Mouse (Mus musculus) lung, embryonic 14.5 days (tissue): ENCODE results near the gene Gm21964. TPM values are rescaled to one million over a fixed set of nuclear protein-coding genes. Genes with fewer than 3 reads are reported as not detected.
A peak's percentile ranks its signal among the peaks of the same experiment; 100 is the strongest.

ENCODE experiments used
- ATAC-seq: fragments of 200-750 bp; cut with Nextera tagmentation; 2 replicates; pipeline ENCODE4 v1.8.0; 2017; ENCODE audit warnings: mild to moderate bottlenecking, moderate TSS enrichment, moderate library complexity; ENCODE audit not compliant: insufficient read depth
- DNase-seq: peaks from one replicate; pipeline ENCODE4 v3.0.0-alpha.2; 2015
- H3K27ac ChIP-seq: fragments of 300-500 bp; sonication (generic); 2 replicates; pipeline ENCODE4 v1.5.1; 2014; ENCODE audit warnings: low read depth, mild to moderate bottlenecking, moderate library complexity
- H3K27me3 ChIP-seq: fragments of 300-500 bp; sonication (generic); 2 replicates; pipeline ENCODE4 v1.6.1; 2014; ENCODE audit warnings: low read length, control low read depth; ENCODE audit not compliant: insufficient read depth
- H3K36me3 ChIP-seq: fragments of 300-500 bp; sonication (generic); 2 replicates; pipeline ENCODE4 v1.6.1; 2014; ENCODE audit warnings: control low read depth; ENCODE audit not compliant: insufficient read depth
- H3K4me1 ChIP-seq: fragments of 300-500 bp; sonication (generic); 2 replicates; pipeline ENCODE4 v1.6.1; 2014; ENCODE audit warnings: antibody characterized with exemption, control low read depth; ENCODE audit not compliant: insufficient read depth
- H3K4me2 ChIP-seq: fragments of 300-500 bp; sonication (generic); 2 replicates; pipeline ENCODE4 v1.6.1; 2014; ENCODE audit warnings: mild to moderate bottlenecking
- H3K4me3 ChIP-seq: fragments of 300-500 bp; sonication (generic); 2 replicates; pipeline ENCODE4 v1.5.1; 2014; ENCODE audit warnings: low read depth, low read length
- H3K9ac ChIP-seq: fragments of 300-500 bp; sonication (generic); 2 replicates; pipeline ENCODE4 v1.6.1; 2014
- H3K9me3 ChIP-seq: fragments of 300-500 bp; sonication (generic); 2 replicates; pipeline ENCODE4 v1.6.1; 2016; ENCODE audit warnings: low read depth, low read length, control low read depth
- CTCF ChIP-seq: IDR thresholded peaks from 2 replicates; pipeline ENCODE4 v1.5.1; 2016; ENCODE audit warnings: antibody characterized with exemption, low read depth
- WGBS: fragments of 180-500 bp; shearing (Covaris S2); extraction: QIAGEN DNeasy Blood & Tissue Kit; methylation state at CpG from one replicate; pipeline ENCODE4 v1.1.7; 2014; 5-methylcytosine and 5-hydroxymethylcytosine counted together
- polyA plus RNA-seq: library from polyadenylated mRNA; unstranded; fragments of >200 nt; fragmentation: Nextera tagmentation; extraction: Ambion mirVana; gene quantifications from 2 replicates; pipeline ENCODE4 v1.2.1, GENCODE M21; 2014

Gene Gm21964
- polyA plus RNA-seq, 1 experiment from 2014 or later = not detected

GRCm38 (mm10) chr8:110071600-110071999 is 29.4 kb upstream of the Gm21964 start:
- Histone ChIP-seq H3K27me3 (no peaks in the 10 kb centered on the region), H3K9ac (no peak overlapping the region), H3K36me3 (no peaks in the 10 kb centered on the region), H3K4me3 (no peak overlapping the region), H3K4me1 (no peaks in the 10 kb centered on the region), H3K9me3 (no peaks in the 10 kb centered on the region), H3K27ac (no peak overlapping the region), H3K4me2 (no peak overlapping the region)
- peak; percentile 88 for DNase-seq
- 12% methylated on average over 9 of the region's 9 CpGs for WGBS
- ATAC-seq = no peak
- TF ChIP-seq CTCF = peak; percentile 95

GRCm38 (mm10) chr8:110074496-110074895 is 26.5 kb upstream of the Gm21964 start:
- Histone ChIP-seq H3K36me3 (no peaks in the 10 kb centered on the region), H3K27me3 (no peaks in the 10 kb centered on the region), H3K9me3 (no peaks in the 10 kb centered on the region), H3K4me1 (no peaks in the 10 kb centered on the region), H3K9ac (no peak overlapping the region), H3K27ac (no peak overlapping the region), H3K4me2 (no peak overlapping the region), H3K4me3 (no peak overlapping the region)
- no peak for ATAC-seq
- 84% methylated on average over 8 of the region's 8 CpGs for WGBS
- TF ChIP-seq CTCF = no peak
- DNase-seq = no peak

- DNase-seq = peak; percentile 69
- ATAC-seq = peak; percentile 91
- no peaks in the 10 kb centered on the region for H3K9me3 ChIP-seq
- peak within 1 kb of the TSS; percentile 59 for H3K4me3 ChIP-seq
- peak within 1 kb of the TSS; percentile 82 for H3K4me2 ChIP-seq
- no peaks in the 10 kb centered on the region for H3K27me3 ChIP-seq
- H3K4me1 ChIP-seq = no peaks in the 10 kb centered on the region
- no peak for TF ChIP-seq CTCF
- no peak within 1 kb of the TSS for H3K27ac ChIP-seq
- 6% methylated on average over 54 of the region's 54 CpGs for WGBS
- peak within 1 kb of the TSS; percentile 62 for H3K9ac ChIP-seq
- H3K36me3 ChIP-seq = no peaks in the 10 kb centered on the region
These were observed 21.5 kb upstream of the Gm21964 start, which contains the start of gene Zfp612 for GRCm38 (mm10) chr8:110079282-110080221. Gene Zfp612, plus strand, starts transcription at chr8:110079746.

DNA sequence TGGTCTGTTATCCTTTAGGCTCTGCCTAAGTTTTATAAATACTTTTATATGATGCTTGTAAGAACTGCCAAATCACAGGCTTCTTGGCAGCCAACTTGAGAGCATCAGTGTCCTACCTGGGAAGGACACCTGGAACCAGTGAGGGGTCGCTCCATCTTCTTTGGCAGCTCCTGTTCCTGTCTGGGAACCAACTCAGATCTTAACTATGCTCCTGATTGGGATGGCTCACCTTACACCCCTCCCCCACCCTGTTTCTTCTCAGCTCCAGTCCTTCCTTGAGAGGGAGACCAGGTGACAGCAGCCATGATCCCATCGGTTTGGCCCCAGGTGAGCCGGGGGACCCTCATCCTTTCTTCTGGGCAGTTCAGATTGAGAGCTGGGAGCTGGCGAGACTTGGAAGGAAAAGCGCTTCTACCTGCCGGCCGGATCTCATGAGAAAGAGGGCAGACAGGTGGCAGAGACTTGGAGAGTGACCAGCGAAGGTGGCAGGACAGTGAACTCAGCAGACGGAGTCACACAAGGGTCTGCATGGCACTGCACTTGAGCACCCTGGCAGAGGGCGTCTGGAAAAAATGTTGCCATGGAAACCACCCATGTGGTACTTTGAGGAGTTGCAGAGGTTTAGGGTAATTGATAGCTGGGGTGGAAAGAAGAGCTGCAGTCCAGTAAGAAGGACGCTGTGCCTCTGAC is 18.4 kb upstream of the Gm21964 start:
- no peak for TF ChIP-seq CTCF
- no peaks in the 10 kb centered on the region for H3K36me3 ChIP-seq
- no peak for ATAC-seq
- WGBS = 76% methylated on average over 11 of the region's 11 CpGs
- H3K4me1 ChIP-seq = no peaks in the 10 kb centered on the region
- no peaks in the 10 kb centered on the region for H3K9me3 ChIP-seq
- no peak for DNase-seq
- no peak overlapping the region for H3K27ac ChIP-seq
- H3K4me2 ChIP-seq = no peak overlapping the region
- no peak overlapping the region for H3K9ac ChIP-seq
- H3K27me3 ChIP-seq = no peaks in the 10 kb centered on the region
- H3K4me3 ChIP-seq = no peak overlapping the region

DNA sequence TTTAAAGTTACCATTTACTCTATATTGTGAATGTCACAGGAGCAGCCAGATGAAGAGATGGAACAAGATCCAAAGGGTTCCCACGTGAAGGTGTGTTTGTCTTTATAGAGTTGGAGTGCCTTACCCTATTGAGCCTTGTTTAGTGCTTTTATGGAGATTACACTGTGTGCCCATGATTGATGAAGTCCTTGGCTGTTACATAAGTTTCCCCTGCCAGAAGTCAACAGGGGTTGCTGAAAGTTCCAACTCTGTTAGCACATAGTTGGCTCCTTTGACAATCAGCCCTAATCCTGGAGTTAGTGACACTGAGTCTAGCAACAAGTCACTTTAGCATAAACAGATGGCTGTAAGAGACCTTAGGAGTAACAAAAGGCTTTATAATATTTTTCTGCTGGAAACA is 9.1 kb upstream of the Gm21964 start:
- WGBS = 26% methylated on average over 1 of the region's 1 CpGs
- Histone ChIP-seq H3K4me1 (no peaks in the 10 kb centered on the region), H3K4me2 (no peak overlapping the region), H3K27me3 (no peaks in the 10 kb centered on the region), H3K9me3 (peaks cover 7% of the 10 kb centered on the region; the same call in 1 of the 2 replicates), H3K36me3 (peaks cover 15% of the 10 kb centered on the region; the same call in 1 of the 2 replicates), H3K9ac (no peak overlapping the region), H3K4me3 (no peak overlapping the region), H3K27ac (no peak overlapping the region)
- ATAC-seq = no peak
- no peak for TF ChIP-seq CTCF
- peak; percentile 51 for DNase-seq

DNA sequence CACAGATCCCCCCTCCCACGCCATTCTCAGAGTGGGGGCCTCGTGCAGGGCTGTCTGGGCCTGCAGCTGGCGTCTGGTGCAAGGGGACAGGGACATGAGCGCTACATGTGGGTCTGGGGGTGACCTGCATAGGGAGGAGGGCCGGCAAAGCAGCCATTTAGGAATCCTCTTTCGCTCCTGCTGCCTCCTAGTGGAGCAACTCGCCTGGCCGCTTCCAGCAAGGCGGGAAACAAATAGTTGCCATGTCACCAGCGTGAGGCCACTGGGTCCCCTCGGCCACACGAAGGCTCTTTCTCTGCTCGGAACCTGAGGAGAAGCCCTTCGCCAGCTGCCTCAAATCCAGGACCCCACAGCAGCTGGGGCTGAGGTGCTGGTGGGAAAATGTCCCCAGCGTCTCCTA is 669 bp downstream of the Gm21964 start:
- Histone ChIP-seq H3K36me3 (no peaks in the 10 kb centered on the region), H3K9ac (no peak overlapping the region), H3K9me3 (no peaks in the 10 kb centered on the region), H3K27me3 (no peaks in the 10 kb centered on the region), H3K4me3 (no peak overlapping the region), H3K4me2 (no peak overlapping the region), H3K27ac (no peak overlapping the region), H3K4me1 (no peaks in the 10 kb centered on the region)
- no peak for ATAC-seq
- WGBS = 82% methylated on average over 15 of the region's 15 CpGs
- no peak for TF ChIP-seq CTCF
- no peak for DNase-seq

DNA sequence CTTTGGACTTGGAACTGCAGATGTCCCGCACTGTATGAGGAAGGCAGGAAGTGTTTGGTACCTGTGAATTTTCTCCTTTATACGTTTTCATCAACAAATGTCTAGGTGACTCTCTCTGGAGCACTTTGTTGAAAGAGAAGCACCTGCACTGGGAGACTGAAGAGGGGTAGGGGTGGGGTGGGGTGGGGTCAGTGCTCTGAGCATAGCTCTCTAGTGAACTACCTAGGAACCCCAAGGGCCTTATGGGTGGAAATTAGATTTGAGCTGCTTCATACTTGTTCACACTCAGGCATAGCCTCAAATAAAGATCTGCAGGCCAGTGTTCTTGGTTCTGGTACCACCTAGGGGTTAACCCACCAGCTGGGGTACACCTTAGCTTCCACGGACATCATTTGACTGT is 1.6 kb downstream of the Gm21964 start, which contains the start of gene Gm17720:
Gm17720 (minus strand) TSS at position 101 of the 400 bp plus-strand sequence.
- 85% methylated on average over 3 of the region's 3 CpGs for WGBS
- Histone ChIP-seq H3K9ac (no peak within 1 kb of the TSS), H3K4me2 (no peak within 1 kb of the TSS), H3K9me3 (no peaks in the 10 kb centered on the region), H3K36me3 (no peaks in the 10 kb centered on the region), H3K4me3 (no peak within 1 kb of the TSS), H3K27me3 (no peaks in the 10 kb centered on the region), H3K27ac (no peak within 1 kb of the TSS), H3K4me1 (no peaks in the 10 kb centered on the region)
- no peak for ATAC-seq
- TF ChIP-seq CTCF = no peak
- DNase-seq = no peak
